Mouse (Mus musculus): ENCODE results near the gene Mlkl.
"Not testable (repeated sequence)": the region's sequence is repeated elsewhere in the genome, so short reads cannot be mapped to it uniquely, and the experiment has no call there.

The Mlkl gene

GRCm38 (mm10) chr8:111312758-111313162 lies 25.2 kb downstream of the Mlkl start:
- peak; percentile 46 for DNase-seq (ENCODE audit: low spot score)

- not testable (repeated sequence) for DNase-seq (ENCODE audit: low spot score)
Measured at GRCm38 (mm10) chr8:111310006-111310405, 28.0 kb downstream of the Mlkl start.

- no peak for DNase-seq (ENCODE audit: low spot score)
Measured at GRCm38 (mm10) chr8:111305031-111305730, 32.8 kb downstream of the Mlkl start.

- DNase-seq (ENCODE audit: low spot score): no peak
Measured at GRCm38 (mm10) chr8:111304359-111304758, 33.6 kb downstream of the Mlkl start.

- DNase-seq (ENCODE audit: low spot score): not testable (repeated sequence)
Measured at GRCm38 (mm10) chr8:111303076-111303803, 34.7 kb downstream of the Mlkl start.

- no peak for DNase-seq (ENCODE audit: low spot score)
Measured at GRCm38 (mm10) chr8:111300597-111301546, 37.1 kb downstream of the Mlkl start.

GRCm38 (mm10) chr8:111299821-111300568 lies 38.0 kb downstream of the Mlkl start, which contains the start of gene Rfwd3:
Gene Rfwd3, minus strand, starts transcription at chr8:111300222.
- DNase-seq (ENCODE audit: low spot score): peak; percentile 89

GRCm38 (mm10) chr8:111299363-111299820 lies 38.6 kb downstream of the Mlkl start:
- peak; percentile 67 for DNase-seq (ENCODE audit: low spot score)

GRCm38 (mm10) chr8:111298011-111298410 lies 40.0 kb downstream of the Mlkl start:
- no peak for DNase-seq (ENCODE audit: low spot score)

GRCm38 (mm10) chr8:111291733-111292132 lies 46.2 kb downstream of the Mlkl start:
- DNase-seq (ENCODE audit: low spot score): no peak

- DNase-seq (ENCODE audit: low spot score): no peak
Measured at GRCm38 (mm10) chr8:111290586-111290985, 47.4 kb downstream of the Mlkl start.

- DNase-seq (ENCODE audit: low spot score): no peak
Measured at GRCm38 (mm10) chr8:111285603-111286002, 52.4 kb downstream of the Mlkl start.

- no peak for DNase-seq (ENCODE audit: low spot score)
Measured at GRCm38 (mm10) chr8:111282093-111282492, 55.9 kb downstream of the Mlkl start.

- DNase-seq (ENCODE audit: low spot score): no peak
Measured at GRCm38 (mm10) chr8:111268277-111268676, 69.7 kb downstream of the Mlkl start.

GRCm38 (mm10) chr8:111266161-111266560 lies 71.8 kb downstream of the Mlkl start:
- DNase-seq (ENCODE audit: low spot score): not testable (repeated sequence)

GRCm38 (mm10) chr8:111264693-111265220 lies 73.2 kb downstream of the Mlkl start:
- no peak for DNase-seq (ENCODE audit: low spot score)

GRCm38 (mm10) chr8:111261981-111262381 lies 76.0 kb downstream of the Mlkl start:
- no peak for DNase-seq (ENCODE audit: low spot score)
